Mouse (Mus musculus): ENCODE measurements around the gene Erich4. TPM values are rescaled to one million over a fixed set of nuclear protein-coding genes. Genes with fewer than 3 reads are reported as not detected.

Gene Erich4
- polyA plus RNA-seq, 1 experiment, result not detected

DNA sequence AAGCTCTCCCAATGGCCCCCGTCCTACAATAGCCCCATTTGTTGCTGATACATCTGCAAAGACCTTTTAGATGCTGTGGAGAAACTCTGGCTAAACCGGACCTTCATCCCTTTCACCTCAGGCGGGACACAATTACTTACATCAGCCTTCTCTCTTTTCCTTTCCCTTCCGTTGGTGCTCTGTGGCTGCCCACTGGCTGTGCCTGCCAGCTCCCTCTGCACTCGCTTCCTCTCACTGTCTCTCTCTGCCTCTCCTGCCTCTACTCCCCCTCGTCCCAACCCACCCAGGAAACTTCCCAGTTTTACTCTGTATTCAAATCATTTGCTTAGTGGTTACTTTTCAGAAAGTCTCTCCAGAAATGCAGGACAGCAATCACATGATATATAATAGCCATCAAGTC, 5.6 kb downstream of the Erich4 start:
- no peak for TF ChIP-seq GATA1 (IDR thresholded peaks at IDR 0.05; ENCODE audit: low read length)

DNA sequence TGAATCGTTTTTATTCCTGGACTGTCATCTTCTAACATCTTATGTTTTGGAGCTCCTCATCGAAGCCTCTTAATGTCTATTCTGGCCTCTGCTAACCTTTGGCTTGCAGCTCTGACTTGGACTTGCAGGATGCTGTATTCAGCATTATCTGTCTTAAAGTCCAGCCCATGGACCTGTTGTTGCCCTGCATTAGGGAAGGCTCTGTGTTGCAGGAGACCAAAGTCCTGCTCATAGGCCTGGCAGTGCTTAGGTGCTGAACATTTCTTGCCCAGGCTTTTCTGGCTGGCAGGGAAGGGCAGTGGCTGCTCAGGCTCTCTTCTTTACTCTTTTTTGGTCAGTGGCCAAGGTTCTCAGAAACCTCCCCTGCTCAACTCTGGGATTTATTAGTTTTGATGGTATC, 8.5 kb downstream of the Erich4 start:
- no peak for TF ChIP-seq GATA1 (IDR thresholded peaks at IDR 0.05; ENCODE audit: low read length)

DNA sequence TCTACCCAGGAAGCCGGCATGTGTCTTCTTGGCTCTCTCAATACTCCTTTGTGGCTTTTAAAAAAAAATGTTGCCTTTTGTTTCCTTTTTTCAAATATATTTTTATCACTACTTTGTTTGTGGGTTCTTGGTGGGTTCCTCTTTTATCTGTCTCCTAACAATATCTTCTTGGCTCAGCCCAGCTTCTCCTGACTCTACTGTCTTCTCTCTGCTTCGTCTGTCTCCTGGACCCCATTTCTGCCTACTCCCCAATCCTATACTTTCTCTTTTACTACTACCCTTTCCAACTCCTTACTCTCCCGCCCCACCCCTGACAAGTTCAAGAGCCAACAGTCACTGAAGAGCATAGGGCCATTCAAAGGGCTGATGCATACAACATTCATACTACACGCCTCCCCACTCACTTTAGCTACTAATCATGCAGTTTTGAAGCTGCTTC, 9.0 kb downstream of the Erich4 start:
- TF ChIP-seq GATA1 (IDR thresholded peaks at IDR 0.05; ENCODE audit: low read length), result no peak

DNA sequence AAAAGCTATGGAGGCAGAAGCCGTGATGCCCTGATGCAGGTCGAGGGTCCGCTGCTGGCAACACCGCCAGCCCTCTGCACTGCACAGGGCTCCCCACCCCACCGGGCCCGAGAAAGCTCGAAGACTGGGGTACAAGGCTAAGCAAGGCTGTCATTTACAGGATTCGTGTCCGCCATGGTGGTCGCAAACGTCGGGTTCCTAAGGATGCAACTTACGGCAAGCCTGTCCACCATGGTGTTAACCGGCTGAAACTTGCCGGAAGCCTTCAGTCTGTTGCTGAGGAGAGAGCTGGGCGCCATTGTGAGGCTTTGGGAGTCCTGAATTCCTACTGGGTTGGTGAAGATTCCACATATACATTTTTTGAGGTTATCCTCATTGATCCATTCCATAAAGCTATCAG, 14.3 kb downstream of the Erich4 start:
- TF ChIP-seq GATA1 (IDR thresholded peaks at IDR 0.05; ENCODE audit: low read length), result no peak

DNA sequence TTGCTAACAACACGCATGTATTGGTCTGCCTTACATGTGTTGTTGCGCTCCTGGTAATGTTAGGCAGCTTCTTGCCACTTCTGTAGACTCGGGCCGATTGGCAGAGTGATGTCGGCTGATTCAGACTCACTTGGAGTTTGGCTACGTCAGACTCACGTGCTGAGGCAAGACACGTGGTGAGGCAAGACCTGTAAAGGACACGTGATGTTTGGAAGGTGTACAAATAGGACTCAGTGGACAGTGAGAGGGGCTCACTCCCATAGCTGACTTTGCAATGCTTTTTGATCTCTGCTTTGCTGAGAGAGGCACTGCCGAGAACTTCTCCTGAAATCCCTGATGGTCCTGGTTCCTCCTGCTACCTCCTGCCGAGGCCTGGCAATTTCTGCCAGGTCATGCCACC, 15.0 kb downstream of the Erich4 start:
- no peak for TF ChIP-seq GATA1 (IDR thresholded peaks at IDR 0.05; ENCODE audit: low read length)

DNA sequence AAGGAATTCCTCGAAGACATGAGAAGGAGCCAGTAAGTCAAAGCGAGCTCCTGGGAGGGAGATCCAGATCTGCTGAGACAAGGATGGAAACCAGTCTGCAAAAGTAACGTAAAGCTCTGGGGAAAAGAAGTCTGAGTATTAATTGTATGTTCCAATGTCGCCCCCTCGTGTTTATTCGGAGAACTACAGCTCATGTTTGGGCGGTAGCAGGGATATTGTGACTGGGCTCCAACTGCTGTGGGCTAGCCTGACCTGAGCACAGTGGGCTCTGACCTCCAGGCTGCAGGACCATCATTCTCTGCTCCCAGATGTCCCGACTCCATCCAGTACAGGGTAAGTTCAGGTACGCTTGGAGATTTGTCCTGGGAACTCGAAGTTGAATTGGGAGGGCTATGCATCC, 16.0 kb downstream of the Erich4 start:
- no peak for TF ChIP-seq GATA1 (IDR thresholded peaks at IDR 0.05; ENCODE audit: low read length)

DNA sequence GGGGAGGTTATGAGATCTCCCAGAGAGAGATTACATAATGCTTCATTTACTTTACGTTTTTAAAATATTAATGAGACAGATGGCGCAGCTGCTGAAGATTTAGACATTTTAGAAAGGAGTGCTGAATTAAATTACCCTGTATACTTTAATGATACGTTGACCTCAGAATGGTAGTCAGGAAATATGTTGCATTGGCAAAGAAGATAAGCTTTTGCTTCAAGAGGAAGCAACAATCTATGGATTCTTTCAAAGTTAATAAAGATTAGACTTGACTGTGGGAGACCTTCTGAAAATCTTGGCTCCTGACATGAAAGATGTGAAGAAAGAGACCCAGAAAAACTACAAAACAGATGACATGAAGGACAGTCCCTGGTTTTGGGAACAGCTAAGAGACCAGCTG, 21.8 kb downstream of the Erich4 start:
- no peak for TF ChIP-seq GATA1 (IDR thresholded peaks at IDR 0.05; ENCODE audit: low read length)

DNA sequence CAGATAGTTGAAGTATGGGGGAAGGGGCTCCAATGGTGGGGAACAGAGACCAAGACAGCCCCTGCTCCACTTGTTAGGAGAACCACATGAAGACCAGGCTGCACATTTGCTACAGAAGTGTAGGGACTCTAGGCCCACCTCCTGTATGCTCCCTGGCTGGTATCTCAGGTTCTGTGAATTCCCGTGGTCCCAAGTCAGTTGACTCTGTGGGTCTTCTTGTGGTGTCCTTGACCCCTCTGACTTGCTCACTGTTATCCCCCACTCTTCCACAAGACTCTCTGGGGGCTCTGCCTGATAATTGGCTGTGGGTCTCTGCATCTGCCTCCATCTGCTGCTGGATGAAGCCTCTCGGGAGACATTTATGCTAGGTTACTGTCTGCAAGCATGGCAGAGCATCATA, 24.5 kb downstream of the Erich4 start:
- no peak for TF ChIP-seq GATA1 (IDR thresholded peaks at IDR 0.05; ENCODE audit: low read length)

DNA sequence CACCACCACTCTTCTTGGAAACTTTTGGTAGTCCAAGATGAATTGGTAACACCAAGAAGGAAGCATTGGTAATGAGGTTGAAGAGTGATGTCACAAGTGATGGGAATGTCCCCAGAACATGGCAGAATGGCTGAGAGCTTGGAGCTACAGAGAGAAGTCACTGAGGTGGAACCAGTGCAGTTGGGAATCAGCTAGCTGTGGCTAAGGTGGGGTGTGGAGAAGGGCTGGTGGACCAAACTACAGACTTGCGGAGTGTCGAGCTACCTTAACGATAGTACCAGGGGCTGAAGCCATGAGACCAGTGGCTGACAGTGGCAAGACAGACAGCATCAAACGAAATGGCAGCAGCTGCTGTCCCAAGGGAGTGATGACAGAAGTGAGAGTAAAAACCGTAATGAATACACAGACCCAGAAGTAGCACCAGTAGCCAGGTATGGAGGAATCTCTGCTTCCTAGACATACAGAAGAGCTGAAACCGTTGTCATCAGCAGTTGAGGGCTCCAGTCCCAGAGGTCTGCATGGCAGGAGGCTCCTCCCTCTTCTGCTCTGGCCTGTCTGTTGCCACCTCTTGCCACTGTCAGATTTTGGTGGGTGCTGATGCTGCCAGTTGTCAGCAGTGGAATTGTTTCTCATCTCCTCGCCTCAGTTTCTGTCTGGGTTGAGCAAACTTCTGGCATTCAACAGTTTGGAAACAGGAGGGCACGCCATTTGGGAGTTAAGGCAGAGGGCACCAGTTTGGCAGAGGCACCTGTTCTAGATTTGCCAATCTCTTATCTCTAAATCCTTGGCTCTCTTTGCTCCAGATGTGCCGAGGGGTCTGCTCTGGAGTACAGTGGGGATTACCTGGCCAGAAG, 30.1 kb downstream of the Erich4 start:
- no peak for TF ChIP-seq GATA1 (IDR thresholded peaks at IDR 0.05; ENCODE audit: low read length)

DNA sequence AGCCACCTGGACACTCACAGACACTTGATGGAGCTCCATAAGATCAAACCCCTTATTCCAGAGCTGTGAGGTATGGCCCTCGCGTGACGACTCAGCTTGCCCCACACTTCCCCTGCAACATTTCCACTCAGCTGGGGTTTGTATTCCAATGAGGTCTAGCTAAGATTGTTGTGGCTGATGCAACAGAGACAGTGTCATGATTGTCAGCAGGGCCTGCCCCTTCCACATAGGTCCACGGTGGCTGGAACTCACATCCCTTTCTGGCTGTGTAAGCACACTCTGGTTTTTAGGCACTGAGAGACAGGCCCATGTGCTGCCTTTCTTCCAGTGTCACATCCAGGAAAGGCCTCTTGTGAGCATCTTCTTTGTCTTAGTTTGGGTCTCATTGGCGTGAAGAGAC, 31.0 kb downstream of the Erich4 start:
- TF ChIP-seq GATA1 (IDR thresholded peaks at IDR 0.05; ENCODE audit: low read length), result no peak

DNA sequence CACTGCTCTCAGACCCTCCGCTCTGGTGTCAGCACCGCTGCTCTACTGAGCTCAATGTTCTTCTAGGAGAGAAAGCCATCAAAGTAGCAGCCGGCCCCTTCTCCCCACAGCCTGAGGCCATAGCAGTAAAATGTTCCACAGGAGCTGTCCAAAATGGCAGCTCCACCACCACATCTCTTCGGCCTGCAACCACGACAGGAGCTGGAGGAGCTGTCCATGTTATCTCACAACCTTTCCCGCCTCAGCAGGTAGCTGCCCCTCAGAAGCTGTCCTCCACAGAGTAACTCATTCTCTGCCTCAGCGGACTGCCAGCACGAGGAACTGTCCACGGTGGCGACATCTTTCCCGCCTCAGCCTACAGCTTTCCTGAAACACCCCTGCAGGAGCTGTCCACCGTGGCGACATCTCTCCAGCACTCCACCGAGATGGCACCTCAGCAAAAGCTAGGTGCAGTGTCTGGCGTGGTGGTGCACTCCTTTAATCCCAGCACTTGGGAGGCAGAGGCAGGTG, 33.3 kb downstream of the Erich4 start:
- TF ChIP-seq GATA1 (IDR thresholded peaks at IDR 0.05; ENCODE audit: low read length), result no peak

DNA sequence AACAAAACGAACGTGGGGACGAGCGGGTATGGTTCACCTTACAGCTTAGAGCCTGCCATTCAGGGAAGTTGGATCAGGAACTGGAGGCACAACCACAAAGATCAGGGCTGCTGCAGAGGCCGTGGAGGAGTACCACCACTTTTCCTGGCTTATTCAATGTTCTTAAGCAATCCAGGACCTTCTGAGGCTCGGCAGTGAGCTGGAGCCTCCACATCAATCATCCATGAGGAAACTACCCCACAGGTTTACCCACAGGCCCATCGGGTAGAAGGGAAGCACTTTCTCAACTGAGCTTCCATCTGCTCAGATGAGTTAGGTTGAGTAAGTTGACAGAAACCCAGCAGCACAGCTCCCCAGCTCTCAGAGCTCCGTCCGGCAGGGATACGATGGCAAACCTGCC, 36.3 kb downstream of the Erich4 start:
- TF ChIP-seq GATA1 (IDR thresholded peaks at IDR 0.05; ENCODE audit: low read length), result no peak

DNA sequence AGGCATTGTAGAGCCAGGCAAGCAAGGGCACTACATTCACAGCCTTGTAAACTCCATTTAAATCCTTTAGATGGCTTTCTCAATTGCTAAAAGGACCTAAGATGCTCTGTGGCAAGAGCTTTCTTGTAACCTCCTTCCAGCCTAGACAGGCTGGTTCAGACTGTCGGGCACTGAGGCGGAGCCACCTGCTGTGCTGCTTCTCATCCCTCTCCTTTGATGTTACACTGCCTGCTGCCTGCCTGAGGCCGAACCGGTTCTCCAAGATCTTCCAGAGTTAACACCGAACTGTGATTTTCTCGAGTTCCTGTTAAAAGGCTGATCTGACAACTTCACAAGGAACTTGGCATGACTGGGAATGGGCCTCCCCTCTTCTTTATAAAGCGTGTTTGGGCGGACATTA, 39.8 kb downstream of the Erich4 start:
- no peak for TF ChIP-seq GATA1 (IDR thresholded peaks at IDR 0.05; ENCODE audit: low read length)

DNA sequence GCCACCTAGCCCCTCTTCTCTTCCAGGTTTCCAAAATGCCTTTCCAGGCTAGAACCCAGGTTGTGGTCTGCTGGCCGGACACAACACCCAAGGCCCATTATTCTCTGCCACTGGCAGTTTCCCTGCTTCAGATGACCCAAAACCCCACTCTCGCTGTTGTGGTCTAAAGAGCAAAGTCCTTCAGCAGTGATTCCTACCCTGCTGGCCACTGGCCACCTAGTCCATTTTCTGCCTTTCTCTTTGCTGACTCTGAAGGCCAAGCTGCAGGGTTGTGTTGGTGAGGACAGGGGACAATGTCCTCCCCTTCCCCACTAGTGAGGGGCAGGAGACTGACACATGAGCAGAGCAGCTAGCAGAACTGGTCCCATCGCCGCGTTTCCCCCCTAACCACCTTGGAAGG, 40.6 kb downstream of the Erich4 start:
- no peak for TF ChIP-seq GATA1 (IDR thresholded peaks at IDR 0.05; ENCODE audit: low read length)

DNA sequence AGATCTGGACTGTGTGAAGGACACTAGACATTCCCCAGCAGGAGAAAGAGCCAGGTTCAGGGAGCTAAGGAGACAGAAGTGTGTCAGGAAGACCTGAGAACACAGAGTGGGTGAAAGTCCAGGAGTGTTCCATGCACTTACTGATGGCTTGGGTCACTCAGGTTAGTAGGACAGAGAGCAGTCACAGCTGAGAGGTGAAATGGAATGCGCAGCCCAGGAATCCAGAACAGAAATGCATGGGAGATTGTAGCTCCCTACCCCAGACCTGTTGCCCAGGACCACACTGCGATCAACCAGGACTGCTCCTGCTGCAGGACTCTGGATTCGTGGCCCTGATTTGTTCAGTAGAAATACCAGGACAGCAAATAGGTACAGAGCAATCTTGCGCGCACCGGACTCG, 47.0 kb downstream of the Erich4 start:
- no peak for TF ChIP-seq GATA1 (IDR thresholded peaks at IDR 0.05; ENCODE audit: low read length)

Other genes starting within 250 kb of the Erich4 start
- gene Cnfn, start 246.2 kb downstream of the Erich4 start, polyA plus RNA-seq (2012), result not detected in 2 replicates
- gene Lipe, start 217.2 kb downstream of the Erich4 start, polyA plus RNA-seq (2012), result 14.8 and 17.6 TPM in 2 replicates
- not detected in 2 replicates for gene Cxcl17, start 203.0 kb downstream of the Erich4 start, polyA plus RNA-seq (2012)
- not detected in 2 replicates for gene Ceacam1, start 138.3 kb downstream of the Erich4 start, polyA plus RNA-seq (2012)
- gene Ceacam2, start 76.0 kb downstream of the Erich4 start, polyA plus RNA-seq (2012), result not detected in 2 replicates
- 41.9 and 45.5 TPM in 2 replicates for gene Dmac2, start 3.5 kb upstream of the Erich4 start, polyA plus RNA-seq (2012)
- gene B3gnt8, start 10.8 kb upstream of the Erich4 start, polyA plus RNA-seq (2012), result 0.44 and 0.50 TPM in 2 replicates
- gene Bckdha, start 43.1 kb upstream of the Erich4 start, polyA plus RNA-seq (2012), result 70.4 and 81.4 TPM in 2 replicates
- gene Exosc5, start 43.3 kb upstream of the Erich4 start, polyA plus RNA-seq (2012), result 652 and 689 TPM in 2 replicates
- gene Tmem91, start 59.3 kb upstream of the Erich4 start, polyA plus RNA-seq (2012), result 2.8 and 3.6 TPM in 2 replicates
- gene B9d2, start 64.9 kb upstream of the Erich4 start, polyA plus RNA-seq (2012), result 125 and 142 TPM in 2 replicates
- gene Tgfb1, start 71.1 kb upstream of the Erich4 start, polyA plus RNA-seq (2012), result 1,641 and 2,011 TPM in 2 replicates
- gene Ccdc97, start 103.2 kb upstream of the Erich4 start, polyA plus RNA-seq (2012), result 109 and 114 TPM in 2 replicates
- gene Hnrnpul1, start 138.9 kb upstream of the Erich4 start, polyA plus RNA-seq (2012), result 513 and 543 TPM in 2 replicates
- 0.03 TPM in 1 of 2 replicates, not detected in the other for gene Axl, start 172.8 kb upstream of the Erich4 start, polyA plus RNA-seq (2012)
- not detected in 2 replicates for gene Cyp2s1, start 201.0 kb upstream of the Erich4 start, polyA plus RNA-seq (2012)